Mouse (Mus musculus) MEL (cell line): Measurements from ENCODE around the gene Ano3. TPM values are rescaled to one million over a fixed set of nuclear protein-coding genes. Genes with fewer than 3 reads are reported as not detected.

Experiments used
- DNase-seq: peaks from one replicate; pipeline ENCODE4 v3.0.0; 2011; ENCODE audit warnings: low read depth, low spot score
- H3K27ac ChIP-seq: 2 replicates; pipeline ENCODE4 v1.5.1; 2012; ENCODE audit warnings: low read depth, mild to moderate bottlenecking, control low read depth, low read length, moderate library complexity; ENCODE audit not compliant: control insufficient read depth
- H3K27me3 ChIP-seq, 2 experiments: fragments of 150-350 bp in 1 of 2; sonication (generic) in 1 of 2; 2 replicates each; pipeline ENCODE4 v1.6.1; 2012; ENCODE audit warnings: low read length in 2 of 2, mild to moderate bottlenecking in 2 of 2, improper control_type of control experiment in 1 of 2, moderate library complexity in 1 of 2; ENCODE audit not compliant: insufficient read depth in 2 of 2, control insufficient read depth in 1 of 2
- H3K36me3 ChIP-seq, 2 experiments: 2 replicates each; pipeline ENCODE4 v1.6.1; 2012 to 2014; ENCODE audit warnings: low read length in 2 of 2, improper control_type of control experiment in 1 of 2, inconsistent platforms in 1 of 2, mild to moderate bottlenecking in 1 of 2; ENCODE audit not compliant: insufficient read depth in 2 of 2, control insufficient read depth in 1 of 2
- H3K4me1 ChIP-seq, 2 experiments: fragments of 150-350 bp in 1 of 2; sonication (generic) in 1 of 2; 2 replicates each; pipeline ENCODE4 v1.6.1; 2012; ENCODE audit warnings: low read length in 2 of 2, improper control_type of control experiment in 1 of 2, mild to moderate bottlenecking in 1 of 2; ENCODE audit not compliant: insufficient read depth in 2 of 2, control insufficient read depth in 1 of 2
- H3K4me3 ChIP-seq, 2 experiments: fragments of 150-350 bp in 1 of 2; sonication (generic) in 1 of 2; 2 replicates each; pipeline ENCODE4 v1.5.1; 2012; ENCODE audit warnings: low read depth in 2 of 2, low read length in 2 of 2, mild to moderate bottlenecking in 2 of 2, moderate library complexity in 2 of 2, control low read depth in 1 of 2, improper control_type of control experiment in 1 of 2; ENCODE audit not compliant: control insufficient read depth in 1 of 2, insufficient read depth in 1 of 2
- H3K79me2 ChIP-seq: 2 replicates; pipeline ENCODE4 v1.6.1; 2012; ENCODE audit warnings: mild to moderate bottlenecking, low read length, moderate library complexity; ENCODE audit not compliant: control insufficient read depth, poor library complexity, insufficient read depth
- H3K9ac ChIP-seq: 2 replicates; pipeline ENCODE4 v1.6.1; 2012; ENCODE audit warnings: low read depth, mild to moderate bottlenecking, control low read depth, low read length, moderate library complexity; ENCODE audit not compliant: control insufficient read depth, poor library complexity, severe bottlenecking
- H3K9me3 ChIP-seq: fragments of 150-350 bp; sonication (generic); replicated peaks from 2 replicates; pipeline ENCODE4 v1.6.1; 2012; ENCODE audit warnings: mild to moderate bottlenecking, low read length, improper control_type of control experiment, moderate library complexity; ENCODE audit not compliant: insufficient read depth
- CHD1 ChIP-seq: IDR thresholded peaks from 2 replicates; pipeline ENCODE4 v1.6.1; 2012; ENCODE audit warnings: low read depth, mild to moderate bottlenecking, inconsistent platforms, low read length, improper control_type of control experiment
- E2F4 ChIP-seq: IDR thresholded peaks from 2 replicates; pipeline ENCODE4 v1.6.1; 2011; ENCODE audit warnings: low read depth, low read length, improper control_type of control experiment, borderline replicate concordance
- EP300 ChIP-seq, 2 experiments: IDR thresholded peaks; 2 replicates each; pipeline ENCODE4 v1.6.1; 2011; ENCODE audit warnings: improper control_type of control experiment in 2 of 2, low read length in 2 of 2, low read depth in 1 of 2, mild to moderate bottlenecking in 1 of 2
- ETS1 ChIP-seq: IDR thresholded peaks from 2 replicates; pipeline ENCODE4 v1.6.1; 2012; ENCODE audit warnings: low read depth, mild to moderate bottlenecking, inconsistent platforms, low read length, improper control_type of control experiment, moderate library complexity
- GATA1 ChIP-seq: IDR thresholded peaks from 2 replicates; pipeline ENCODE4 v1.6.1; 2011; ENCODE audit warnings: low read depth, low read length, improper control_type of control experiment
- JUND ChIP-seq: IDR thresholded peaks from 2 replicates; pipeline ENCODE4 v1.6.1; 2011; ENCODE audit warnings: low read depth, mild to moderate bottlenecking, improper control_type of control experiment, low read length
- KAT2A ChIP-seq: conservative IDR thresholded peaks from 2 replicates; pipeline ENCODE4 v1.6.1; 2012; ENCODE audit warnings: low read depth, low read length, improper control_type of control experiment, inconsistent platforms
- MAZ ChIP-seq: IDR thresholded peaks from 2 replicates; pipeline ENCODE4 v1.6.1; 2012; ENCODE audit warnings: low read depth, mild to moderate bottlenecking, inconsistent platforms, low read length, improper control_type of control experiment
- MYB ChIP-seq: IDR thresholded peaks from 2 replicates; pipeline ENCODE4 v1.6.1; 2011; ENCODE audit warnings: mild to moderate bottlenecking, low read depth, low read length, improper control_type of control experiment
- MYC ChIP-seq: IDR thresholded peaks from 2 replicates; pipeline ENCODE4 v1.6.1; 2011; ENCODE audit warnings: low read depth, mild to moderate bottlenecking, low read length, improper control_type of control experiment, moderate library complexity
- NELFE ChIP-seq: IDR thresholded peaks from 2 replicates; pipeline ENCODE4 v1.6.1; 2011; ENCODE audit warnings: low read depth, low read length, improper control_type of control experiment
- NRF1 ChIP-seq: IDR thresholded peaks from 2 replicates; pipeline ENCODE4 v1.6.1; 2014; ENCODE audit warnings: low read depth, mild to moderate bottlenecking, inconsistent platforms, low read length, improper control_type of control experiment, moderate library complexity; ENCODE audit not compliant: poor library complexity, insufficient read depth, severe bottlenecking
- POLR2AphosphoS5 ChIP-seq: IDR thresholded peaks from 2 replicates; pipeline ENCODE4 v1.6.1; 2012; ENCODE audit warnings: low read depth, borderline replicate concordance, mild to moderate bottlenecking, inconsistent platforms, low read length, moderate library complexity, mixed read lengths
- RAD21 ChIP-seq: IDR thresholded peaks from 2 replicates; pipeline ENCODE4 v1.6.1; 2011; ENCODE audit warnings: mild to moderate bottlenecking, low read depth, low read length, improper control_type of control experiment
- SIN3A ChIP-seq: IDR thresholded peaks from 2 replicates; pipeline ENCODE4 v1.6.1; 2012; ENCODE audit warnings: low read length, improper control_type of control experiment, inconsistent platforms
- SMC3 ChIP-seq: IDR thresholded peaks from 2 replicates; pipeline ENCODE4 v1.6.1; 2011; ENCODE audit warnings: low read depth, low read length, improper control_type of control experiment
- TAL1 ChIP-seq: IDR thresholded peaks from 2 replicates; pipeline ENCODE4 v1.6.1; 2012; ENCODE audit warnings: mild to moderate bottlenecking, inconsistent platforms, low read length, moderate library complexity, mixed read lengths
- USF1 ChIP-seq: IDR thresholded peaks from 2 replicates; pipeline ENCODE4 v1.6.1; 2014; ENCODE audit warnings: low read depth, mild to moderate bottlenecking, inconsistent platforms, low read length, improper control_type of control experiment, moderate library complexity
- ZC3H11A ChIP-seq: IDR thresholded peaks from 2 replicates; pipeline ENCODE4 v1.6.1; 2012; ENCODE audit warnings: low read depth, mild to moderate bottlenecking, inconsistent platforms, low read length, improper control_type of control experiment
- ZMIZ1 ChIP-seq: IDR thresholded peaks from 2 replicates; pipeline ENCODE4 v1.6.1; 2012; ENCODE audit warnings: low read depth, mild to moderate bottlenecking, inconsistent platforms, low read length, improper control_type of control experiment, moderate library complexity
- ZNF384 ChIP-seq: IDR thresholded peaks from 2 replicates; pipeline ENCODE4 v1.6.1; 2012; ENCODE audit warnings: low read depth, mild to moderate bottlenecking, inconsistent platforms, low read length, improper control_type of control experiment
- polyA plus RNA-seq, 2 experiments: library from polyadenylated mRNA; stranded (reverse) in 1 of 2; unstranded in 1 of 2; fragments of >175 nt in 1 of 2; fragments of >200 nt in 1 of 2; gene quantifications; 2 replicates each; pipeline versions ENCODE4 v1.2.1 to v1.2.4; 2012; ENCODE audit warnings: low replicate concordance in 2 of 2, low read depth in 1 of 2; ENCODE audit not compliant: insufficient read length in 2 of 2, insufficient read depth in 1 of 2, missing spikeins in 1 of 2
- total RNA-seq: library from RNA; depleted of rRNA; stranded (reverse); fragments of 300-350 nt; gene quantifications from 2 replicates; pipeline ENCODE4 v1.2.3, GENCODE M21; 2012

Gene Ano3
- total and polyA plus RNA-seq, 3 experiments: not detected

DNA sequence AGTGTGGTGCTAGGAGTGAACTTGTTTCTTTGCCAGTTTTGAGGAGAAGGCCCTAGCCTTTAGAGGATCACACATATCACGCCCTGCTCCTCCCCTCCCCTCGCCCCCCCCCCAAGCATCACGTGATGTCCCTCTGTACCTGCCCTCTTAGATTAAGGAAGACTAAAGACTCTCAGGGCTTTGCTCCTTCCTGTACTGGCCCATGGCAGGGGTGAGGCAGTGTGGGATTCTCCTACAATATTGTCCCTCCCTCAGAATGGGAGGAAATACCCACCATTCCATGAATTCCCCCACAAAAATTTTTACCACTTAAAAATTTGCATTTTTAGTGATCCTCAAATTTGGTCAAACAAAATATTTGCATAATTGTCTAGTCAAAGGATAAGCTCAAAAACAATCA, 85.1 kb downstream of the Ano3 start:
- no peak for TF ChIP-seq NELFE
- no peak for TF ChIP-seq GATA1
- no peak for TF ChIP-seq POLR2AphosphoS5
- TF ChIP-seq SIN3A: no peak
- no peak for TF ChIP-seq ZC3H11A
- TF ChIP-seq MYB: no peak
- no peak for TF ChIP-seq ZMIZ1
- no peak for TF ChIP-seq EP300 (IDR thresholded peaks at IDR 0.05; ENCODE audit: low read depth in 1 of 2, low read length in 2 of 2)
- no peak for TF ChIP-seq KAT2A
- TF ChIP-seq RAD21: no peak
- Histone ChIP-seq H3K27ac (no peak overlapping the region), H3K4me1 (no peaks in the 10 kb centered on the region), H3K79me2 (no peaks in the 10 kb centered on the region), H3K27me3 (no peaks in the 10 kb centered on the region), H3K9ac (no peak overlapping the region), H3K36me3 (no peaks in the 10 kb centered on the region), H3K9me3 (no peaks in the 10 kb centered on the region), H3K4me3 (no peak overlapping the region)
- DNase-seq: no peak

DNA sequence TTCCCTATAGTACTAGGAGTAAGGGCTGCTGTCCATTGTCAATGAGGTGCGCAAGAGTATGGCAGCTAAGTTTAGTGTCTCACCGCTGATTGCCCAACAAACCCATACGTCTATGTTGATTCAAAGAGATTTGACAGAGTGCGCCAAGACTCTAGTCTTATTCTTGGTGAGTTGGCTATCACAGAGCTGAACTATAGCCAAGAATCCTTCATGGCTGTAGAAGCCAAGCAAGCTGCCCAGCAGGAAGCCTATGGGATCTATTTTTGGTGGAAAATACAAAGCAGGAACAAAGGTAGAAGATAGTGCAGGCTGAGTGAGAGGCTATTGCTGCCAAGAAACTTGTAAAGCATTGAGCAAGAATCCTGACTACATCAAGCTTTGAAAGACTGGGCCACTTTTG, 87.3 kb downstream of the Ano3 start:
- H3K27ac ChIP-seq: no peak overlapping the region
- no peaks in the 10 kb centered on the region for H3K36me3 ChIP-seq
- H3K4me1 ChIP-seq: no peaks in the 10 kb centered on the region
- no peaks in the 10 kb centered on the region for H3K79me2 ChIP-seq
- H3K9me3 ChIP-seq: no peaks in the 10 kb centered on the region
- H3K9ac ChIP-seq: no peak overlapping the region
- no peak overlapping the region for H3K4me3 ChIP-seq
- no peak for TF ChIP-seq CHD1
- no peak for TF ChIP-seq NRF1
- no peak for TF ChIP-seq E2F4
- TF ChIP-seq ETS1: no peak
- TF ChIP-seq ZNF384: no peak
- no peak for TF ChIP-seq MAZ
- no peak for TF ChIP-seq USF1
- TF ChIP-seq SMC3: no peak
- TF ChIP-seq JUND: no peak
- no peak for TF ChIP-seq MYC
- TF ChIP-seq TAL1: no peak
- no peaks in the 10 kb centered on the region for H3K27me3 ChIP-seq
- DNase-seq: no peak
